Mouse (Mus musculus) large intestine, adult 2 months (tissue): Measurements from ENCODE around the gene Cbx5. TPM values are rescaled to one million over a fixed set of nuclear protein-coding genes. Genes with fewer than 3 reads are reported as not detected.
"Not testable (repeated sequence)": the region's sequence is repeated elsewhere in the genome, so short reads cannot be mapped to it uniquely, and the experiment has no call there.

Source experiments
- DNase-seq: peaks from one replicate; pipeline ENCODE4 v3.0.0-alpha.2; 2012; ENCODE audit warnings: low read depth, low spot score
- WGBS: fragments of 180-500 bp; shearing (Covaris S2); methylation state at CpG from one replicate; pipeline ENCODE4 v1.1.7; 2018; 5-methylcytosine and 5-hydroxymethylcytosine counted together
- polyA plus RNA-seq: library from polyadenylated mRNA; depleted of rRNA; stranded (reverse); fragments of >200 nt; gene quantifications from 2 replicates; pipeline ENCODE4 v1.2.3, GENCODE M21; 2012

Cbx5 gene
- polyA plus RNA-seq, 1 experiment, result 11.1 TPM

DNA sequence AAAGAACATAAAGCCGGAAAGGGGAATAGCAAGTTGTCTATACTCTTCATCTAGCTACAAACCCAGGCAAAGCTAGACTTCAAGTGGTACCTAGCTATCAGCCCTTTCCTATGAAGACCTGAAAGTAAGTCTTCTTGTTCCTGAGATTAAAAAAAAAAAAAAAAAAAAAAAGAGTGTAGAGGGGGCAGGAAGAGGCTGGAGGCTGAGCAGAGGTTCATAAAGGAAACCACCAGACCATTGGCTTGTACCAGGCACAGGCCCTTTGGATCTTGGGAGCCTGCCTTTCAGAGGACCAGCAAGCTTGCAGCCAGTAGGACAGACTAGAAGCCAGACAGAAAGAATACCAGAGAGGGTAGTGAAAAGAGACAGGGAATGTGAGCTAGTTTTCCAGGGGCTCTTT lies 13.7 kb upstream of the Cbx5 start:
- WGBS, result 91% methylated on average over 1 of the region's 1 CpGs
- no peak for DNase-seq

DNA sequence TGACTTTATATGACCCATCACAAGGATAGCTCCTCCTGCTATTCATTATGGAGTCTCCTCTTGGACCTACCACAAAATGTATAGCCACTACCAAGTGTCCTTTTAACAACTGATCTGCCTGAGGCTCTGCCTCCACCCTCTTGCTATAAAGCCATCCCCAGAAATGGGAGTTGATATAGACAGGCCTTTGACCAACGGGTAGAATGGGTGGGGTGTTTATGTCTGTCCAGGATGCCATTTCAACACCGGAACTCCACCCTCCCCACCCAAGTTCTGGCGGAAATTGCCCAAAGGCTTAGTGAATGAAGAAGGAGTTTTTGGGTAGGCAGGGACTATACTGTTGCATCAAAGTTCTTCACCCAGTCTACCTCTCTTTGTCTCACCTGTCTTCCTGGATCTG lies 13.0 kb upstream of the Cbx5 start:
- DNase-seq, result no peak
- 30% methylated on average over 3 of the region's 3 CpGs for WGBS

DNA sequence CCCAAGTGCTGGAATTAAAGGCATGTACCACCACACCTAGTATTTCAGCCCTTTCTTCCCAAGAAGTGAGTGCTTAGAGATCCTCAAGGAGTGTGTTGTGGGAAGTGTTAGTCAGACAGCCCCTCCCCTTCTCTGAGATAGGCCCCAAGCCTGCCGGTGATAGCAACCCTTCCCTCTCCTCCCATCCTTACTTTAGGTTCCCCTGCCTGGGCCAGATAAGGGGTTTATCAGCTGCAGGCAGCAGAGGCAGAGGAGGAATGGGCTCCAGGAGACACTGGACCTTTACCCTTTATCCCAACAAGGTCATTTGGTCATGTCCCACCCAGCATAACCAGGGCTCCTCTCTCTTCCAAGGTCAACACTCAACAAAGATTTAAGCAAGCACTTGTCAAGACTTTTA lies 12.0 kb upstream of the Cbx5 start:
- DNase-seq, result no peak
- WGBS, result 72% methylated on average over 1 of the region's 1 CpGs

DNA sequence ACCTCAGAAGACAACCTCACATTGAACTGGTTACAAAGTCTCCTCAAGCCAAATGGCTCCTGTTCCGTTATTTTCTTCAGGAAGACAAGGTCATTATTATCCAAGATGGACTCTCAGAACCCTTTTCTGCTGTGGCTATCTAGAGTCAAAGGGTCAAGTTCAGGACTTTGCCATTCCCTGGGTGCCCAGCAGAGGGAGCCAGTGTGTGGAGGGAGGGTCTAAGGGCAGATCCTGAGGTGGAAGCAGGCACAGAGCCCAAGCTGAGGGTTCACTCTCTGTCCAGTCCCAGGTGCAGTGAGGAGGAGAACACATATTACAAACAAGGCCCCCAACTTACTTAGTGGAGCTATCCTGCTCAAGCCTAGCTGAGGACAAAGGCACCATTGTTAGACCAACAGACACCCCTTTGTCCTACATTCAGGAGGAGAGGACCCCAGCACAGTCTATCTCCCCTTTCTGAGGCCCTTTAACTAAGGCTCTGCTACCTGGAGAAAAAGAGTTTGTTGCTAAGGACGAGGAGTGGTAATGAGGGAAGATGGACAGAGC lies 10.7 kb upstream of the Cbx5 start:
- WGBS, result 30% methylated on average over 2 of the region's 2 CpGs
- DNase-seq, result no peak

DNA sequence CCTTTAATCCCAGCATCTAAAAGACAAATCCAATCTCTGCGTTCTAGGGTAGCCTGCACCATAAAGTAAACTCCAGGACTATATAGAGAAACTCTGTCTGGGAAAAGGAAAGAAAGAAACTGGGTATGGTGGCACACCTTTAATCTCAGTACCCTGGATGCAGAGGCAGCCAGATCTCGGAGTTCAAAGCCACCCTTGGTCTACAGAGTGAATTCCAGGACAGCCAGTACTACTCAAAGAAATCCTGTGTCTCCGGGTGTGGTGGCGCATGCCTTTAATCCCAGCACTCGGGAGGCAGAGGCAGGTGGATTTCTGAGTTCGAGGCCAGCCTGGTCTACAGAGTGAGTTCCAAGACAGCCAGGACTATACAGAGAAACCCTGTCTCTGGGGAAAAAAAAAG lies 9.9 kb upstream of the Cbx5 start:
- WGBS, result 80% methylated on average over 6 of the region's 6 CpGs
- not testable (repeated sequence) for DNase-seq

DNA sequence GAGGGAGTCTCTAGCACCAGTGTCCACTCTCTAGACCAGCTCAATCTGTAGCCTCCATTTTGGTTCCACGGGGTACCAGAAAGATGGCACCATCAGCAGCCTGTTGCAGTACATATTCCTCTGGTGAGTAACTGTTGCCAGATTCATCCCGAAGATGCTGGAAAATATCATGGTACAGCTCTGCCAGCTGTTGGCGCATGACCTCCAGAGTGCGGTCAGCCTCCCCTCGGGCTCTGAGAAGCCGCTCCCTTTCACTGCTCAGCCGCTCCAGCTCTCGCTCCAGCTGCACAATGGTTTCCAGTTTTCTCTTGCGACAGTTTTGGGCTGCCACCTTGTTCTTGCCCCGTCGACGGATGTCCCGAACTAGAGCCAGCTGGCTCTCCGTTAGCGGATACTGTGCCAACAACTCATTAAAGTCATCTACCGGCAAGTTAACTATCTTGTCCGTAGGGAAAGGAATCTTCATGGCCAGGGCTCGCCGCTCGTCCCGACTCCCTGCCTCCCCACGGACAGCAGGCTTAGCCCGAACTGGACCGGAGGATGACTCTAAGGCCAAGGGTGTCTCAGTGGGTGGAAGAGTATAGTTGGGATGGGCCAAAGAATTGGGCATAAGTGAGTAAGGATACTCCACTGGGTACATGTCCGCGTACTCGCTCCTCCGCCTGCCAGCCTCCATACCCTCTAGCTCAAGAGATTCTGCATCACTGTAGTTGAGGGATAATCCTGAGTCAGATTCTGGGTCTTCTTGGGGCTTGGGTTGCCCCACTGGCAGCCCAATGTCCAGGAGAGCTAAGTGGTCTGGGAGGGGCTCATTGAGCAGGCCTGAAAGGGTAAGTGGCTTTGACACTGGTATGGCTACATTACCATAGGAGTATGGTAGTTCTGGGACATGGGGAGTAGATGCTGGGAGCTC lies 9.0 kb upstream of the Cbx5 start:
- WGBS, result 76% methylated on average over 28 of the region's 28 CpGs
- DNase-seq, result no peak

DNA sequence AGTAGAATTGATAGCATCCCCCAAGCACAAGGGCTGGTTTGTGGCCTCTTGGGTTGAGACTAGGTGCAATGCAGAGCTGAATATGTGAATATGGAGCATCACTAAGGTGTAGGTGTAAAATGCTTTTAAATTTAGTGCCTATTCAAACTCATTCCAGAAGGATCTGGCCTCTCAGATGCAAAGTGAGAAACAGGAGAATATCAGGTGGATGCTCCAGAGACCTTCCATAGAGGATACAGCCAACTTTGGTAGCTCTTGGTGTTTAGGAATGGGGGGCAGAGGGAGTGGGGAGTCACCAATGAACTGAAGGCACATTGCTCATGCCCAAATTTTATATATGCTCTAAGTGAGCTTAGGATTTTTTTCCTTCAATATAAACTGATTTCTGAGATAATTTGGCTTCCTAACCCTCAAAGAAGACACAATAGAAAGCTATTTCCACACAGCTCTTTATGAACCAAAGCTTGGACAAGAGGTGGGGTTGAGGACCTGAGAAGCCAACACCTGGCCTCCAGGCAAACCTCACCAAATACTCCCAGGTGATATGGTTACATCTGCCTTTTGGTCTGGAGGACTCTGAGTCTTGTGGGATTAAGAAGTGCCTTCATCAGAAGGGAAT lies 8.3 kb upstream of the Cbx5 start:
- no peak for DNase-seq

DNA sequence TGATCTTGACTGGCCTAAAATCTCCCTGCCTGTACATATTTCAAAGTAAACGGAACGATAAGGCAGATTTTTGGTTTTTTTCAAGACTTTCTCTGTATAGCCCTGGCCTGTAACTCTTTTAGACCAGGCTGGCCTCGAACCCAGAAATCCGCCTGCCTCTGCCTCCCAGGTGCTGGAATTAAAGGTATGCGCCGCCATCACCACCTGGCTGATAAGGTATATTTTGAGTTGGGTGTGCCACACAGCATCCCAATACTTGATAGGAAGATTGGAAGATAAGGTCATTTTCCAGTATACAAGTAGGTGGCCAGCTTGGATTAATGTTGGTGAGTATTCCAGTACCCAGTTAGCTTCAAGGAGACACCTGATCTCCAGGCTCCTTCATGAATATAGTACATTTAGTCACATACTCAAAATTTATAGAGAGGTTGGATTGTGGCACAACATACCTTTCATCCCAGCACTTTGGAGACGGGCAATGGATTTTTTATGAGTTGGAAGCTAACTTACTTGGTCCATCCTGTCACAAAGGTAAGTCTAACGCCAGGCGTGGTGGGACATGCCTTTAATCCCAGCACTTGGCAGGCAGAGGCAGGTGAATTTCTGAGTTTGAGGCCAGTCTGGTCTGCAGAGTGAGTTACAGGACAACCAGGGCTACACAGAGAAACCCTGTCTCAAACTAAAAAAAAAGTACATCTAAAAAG lies 7.6 kb upstream of the Cbx5 start:
- 86% methylated on average over 9 of the region's 9 CpGs for WGBS
- DNase-seq, result no peak

DNA sequence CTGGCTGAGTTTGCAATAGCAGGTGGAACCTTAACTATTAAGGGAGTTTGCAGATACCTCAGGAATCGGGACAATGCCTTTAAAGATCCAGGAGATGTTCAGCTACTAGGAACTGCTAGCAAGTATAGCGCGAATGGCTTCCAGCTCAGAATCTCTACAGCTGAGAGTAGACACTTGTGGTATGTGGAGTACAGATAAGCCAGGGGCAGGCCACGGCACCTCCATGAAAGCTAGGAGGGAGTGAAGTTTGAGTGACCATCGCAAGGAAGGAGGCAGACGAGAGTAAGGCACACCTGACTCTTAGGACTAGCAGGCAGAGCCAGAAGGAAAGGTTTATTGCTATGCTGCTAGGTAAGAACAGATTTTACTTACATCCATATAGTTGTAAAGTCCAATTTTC lies 6.0 kb upstream of the Cbx5 start:
- DNase-seq, result no peak
- WGBS, result 60% methylated on average over 6 of the region's 6 CpGs

DNA sequence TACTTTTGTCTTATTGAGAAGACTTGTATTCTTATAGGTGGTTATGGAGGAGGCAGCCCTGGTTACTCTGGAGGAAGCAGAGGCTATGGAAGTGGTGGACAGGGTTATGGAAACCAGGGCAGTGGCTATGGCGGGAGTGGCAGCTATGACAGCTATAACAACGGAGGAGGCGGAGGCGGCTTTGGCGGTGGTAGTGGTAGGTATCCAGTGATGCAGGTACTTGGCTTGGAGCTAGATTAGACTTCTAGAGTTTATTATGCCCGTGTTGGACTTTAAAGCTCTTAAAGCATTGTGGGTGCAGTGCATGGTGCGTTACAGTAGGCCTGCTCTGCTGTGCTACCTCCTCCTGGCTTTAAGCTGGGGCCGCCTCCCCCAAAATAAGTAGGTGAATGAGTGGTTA lies 3.3 kb upstream of the Cbx5 start:
- 27% methylated on average over 8 of the region's 8 CpGs for WGBS

DNA sequence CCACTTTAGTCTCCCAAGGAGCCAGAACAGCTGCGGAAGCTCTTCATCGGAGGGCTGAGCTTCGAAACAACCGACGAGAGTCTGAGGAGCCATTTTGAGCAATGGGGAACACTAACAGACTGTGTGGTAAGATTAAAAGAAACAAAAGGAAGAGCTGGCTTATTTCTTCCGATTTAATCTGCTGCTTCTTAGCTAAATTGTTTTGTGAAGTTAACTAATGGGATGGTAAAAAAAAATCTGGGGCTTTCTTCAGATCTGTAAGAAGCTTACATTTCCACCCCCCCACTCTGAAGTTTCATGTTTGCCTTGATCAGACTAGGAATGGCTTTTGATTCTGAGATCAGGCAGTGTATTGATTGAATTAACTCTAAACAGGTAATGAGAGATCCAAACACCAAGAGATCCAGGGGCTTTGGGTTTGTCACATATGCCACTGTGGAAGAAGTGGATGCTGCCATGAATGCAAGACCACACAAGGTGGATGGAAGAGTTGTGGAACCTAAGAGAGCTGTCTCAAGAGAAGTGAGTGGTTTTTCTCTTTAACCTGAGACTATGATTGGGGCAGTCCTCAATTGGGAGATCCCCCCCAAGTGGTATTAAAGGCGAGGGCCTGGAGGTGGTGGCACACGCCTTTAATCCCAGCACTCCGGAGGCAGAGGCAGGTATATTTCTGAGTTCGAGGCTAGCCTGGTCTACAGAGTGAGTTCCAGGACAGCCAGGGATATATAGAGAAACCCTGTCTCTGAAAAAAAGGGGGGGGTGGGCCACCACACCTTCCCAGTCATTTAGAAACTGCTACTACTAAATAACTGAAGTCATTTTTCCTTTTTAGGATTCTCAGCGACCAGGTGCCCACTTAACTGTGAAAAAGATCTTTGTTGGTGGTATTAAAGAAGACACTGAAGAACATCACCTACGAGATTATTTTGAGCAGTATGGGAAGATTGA lies 1.7 kb upstream of the Cbx5 start:
- WGBS, result 4% methylated on average over 12 of the region's 12 CpGs

More for the DNA sequence above, 3.3 kb upstream of the Cbx5 start:
- DNase-seq, result no peak

DNA sequence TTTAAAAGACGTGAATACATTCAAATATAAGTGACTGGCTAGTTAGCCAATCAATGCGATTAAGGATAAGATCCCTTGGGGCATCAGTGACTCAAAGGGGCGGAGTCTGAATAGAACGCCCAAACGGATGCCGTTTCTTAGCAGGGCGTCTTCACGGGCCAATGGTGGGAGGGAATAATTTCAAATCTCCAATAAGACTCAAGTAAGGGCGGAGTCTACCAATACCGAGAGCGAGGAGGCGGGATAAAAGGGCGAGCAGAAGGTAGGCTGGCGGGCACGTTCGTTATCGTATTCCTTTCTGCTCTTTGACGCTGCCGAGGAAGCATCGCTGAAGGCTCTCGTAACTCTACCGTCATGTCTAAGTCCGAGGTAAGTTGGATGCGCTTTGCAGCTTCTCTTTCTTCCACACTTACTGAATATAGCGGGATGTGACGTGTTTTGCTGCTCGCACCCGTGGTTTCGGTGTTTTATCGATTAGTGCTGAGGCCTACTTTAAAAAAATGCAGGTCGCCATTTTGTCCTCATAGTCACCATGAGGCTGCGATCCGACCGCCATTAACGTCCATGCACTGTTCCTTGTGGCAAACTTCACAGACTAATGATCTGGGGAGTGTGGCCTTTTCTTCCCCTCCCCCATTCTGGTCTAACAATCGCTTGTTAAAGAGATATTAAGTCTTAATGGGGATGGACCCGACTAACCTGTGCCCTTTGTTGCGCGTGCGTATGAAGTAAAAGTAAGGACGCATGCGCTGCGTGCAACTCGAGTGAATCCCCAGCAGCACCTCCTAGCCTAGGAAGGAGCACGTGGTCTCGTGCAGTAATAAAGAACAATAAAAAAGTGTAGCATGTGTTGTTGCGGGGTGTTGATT lies 778 bp upstream of the Cbx5 start, which contains the start of gene Hnrnpa1:
Gene Hnrnpa1 (plus strand): TSS at position 273 of the 869 bp plus-strand sequence.
- peak; percentile 96 for DNase-seq
- under 1% methylated on average over 47 of the region's 47 CpGs for WGBS

More for the DNA sequence above, 1.7 kb upstream of the Cbx5 start:
- not testable (repeated sequence) for DNase-seq

DNA sequence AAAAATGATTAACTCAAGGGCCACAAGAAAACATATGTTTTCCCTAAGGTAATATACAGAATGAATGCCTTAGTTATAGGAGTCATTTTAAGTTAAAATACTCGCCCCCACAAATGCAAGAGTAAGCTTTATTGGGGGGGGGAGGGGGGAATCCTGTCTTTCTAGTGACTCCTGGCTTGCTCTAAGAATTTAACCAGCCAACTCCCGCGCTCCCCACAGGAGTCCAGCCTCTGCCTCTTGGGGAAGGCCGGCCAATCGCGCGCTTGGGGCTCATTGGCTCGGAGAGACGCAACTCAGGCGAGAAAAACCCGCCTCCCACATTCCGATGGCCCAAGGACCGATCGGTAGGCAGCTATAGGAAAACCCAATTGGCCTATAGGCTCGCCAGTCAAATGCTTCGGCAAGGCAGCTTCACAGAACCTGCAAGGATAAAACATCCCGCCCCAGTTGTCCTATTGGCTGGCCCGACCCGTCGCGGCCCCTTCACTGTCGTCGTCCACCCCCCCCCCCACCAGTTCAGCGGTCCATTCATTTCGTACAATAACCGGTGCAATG lies 409 bp downstream of the Cbx5 start:
- under 1% methylated on average over 26 of the region's 26 CpGs for WGBS
- DNase-seq, result peak; percentile 97

DNA sequence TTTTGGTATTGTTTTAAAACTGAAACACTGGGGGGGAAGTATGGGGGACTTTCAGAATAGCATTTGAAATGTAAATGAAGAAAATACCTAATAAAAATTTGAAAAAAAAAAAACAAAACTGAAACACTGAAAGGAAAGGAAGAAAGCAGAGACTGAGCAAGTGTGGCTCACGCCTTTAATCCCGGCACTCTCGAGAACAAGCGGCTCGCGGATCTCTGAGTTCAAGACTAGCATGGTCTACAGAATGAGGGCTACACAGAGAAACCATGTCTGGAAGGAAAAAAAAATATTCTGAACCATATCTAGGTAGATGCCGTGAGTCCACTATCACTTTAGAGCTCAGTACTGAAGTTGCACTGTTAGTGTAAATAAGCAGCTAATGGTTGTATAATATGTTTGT lies 2.3 kb downstream of the Cbx5 start:
- DNase-seq, result no peak
- 86% methylated on average over 7 of the region's 7 CpGs for WGBS

DNA sequence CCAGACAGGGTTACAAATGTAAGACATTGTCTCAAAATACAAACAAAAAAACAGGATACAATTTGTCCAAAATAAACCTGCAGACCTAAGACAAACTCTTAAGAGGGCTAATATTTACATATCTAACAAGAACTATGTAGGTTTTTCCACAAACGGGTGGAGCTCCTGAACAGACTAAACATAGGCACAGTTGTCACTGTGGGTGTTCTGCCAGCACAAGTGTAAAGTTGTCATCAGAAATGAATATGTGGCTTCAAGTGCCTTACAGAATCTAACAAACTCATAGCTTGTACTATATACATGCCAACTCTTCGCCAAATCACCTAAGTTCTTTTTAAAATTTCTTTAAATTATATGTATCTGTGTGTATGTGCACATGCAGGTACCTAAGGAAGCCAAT lies 6.5 kb downstream of the Cbx5 start:
- WGBS, result 50% methylated on average over 2 of the region's 2 CpGs
- no peak for DNase-seq

DNA sequence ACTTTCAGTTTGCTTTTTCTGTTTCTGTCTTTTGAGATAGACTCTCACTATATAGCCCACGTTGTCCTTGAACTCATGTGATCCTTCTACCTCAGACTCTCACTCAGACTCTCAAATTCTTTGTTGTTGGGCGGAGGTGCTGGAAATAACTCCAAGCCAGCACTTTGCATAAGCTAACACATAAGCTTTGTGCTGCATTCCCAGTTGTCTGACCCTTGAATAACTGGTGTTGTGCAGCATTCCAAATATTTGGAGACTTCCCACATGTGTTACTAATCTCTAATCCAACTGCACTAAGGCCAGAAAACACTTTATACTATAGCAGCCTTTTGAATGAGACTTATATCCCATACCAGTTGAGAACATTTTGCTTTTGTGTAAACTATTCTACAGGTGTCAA lies 10.7 kb downstream of the Cbx5 start:
- 54% methylated on average over 2 of the region's 2 CpGs for WGBS
- DNase-seq, result no peak

DNA sequence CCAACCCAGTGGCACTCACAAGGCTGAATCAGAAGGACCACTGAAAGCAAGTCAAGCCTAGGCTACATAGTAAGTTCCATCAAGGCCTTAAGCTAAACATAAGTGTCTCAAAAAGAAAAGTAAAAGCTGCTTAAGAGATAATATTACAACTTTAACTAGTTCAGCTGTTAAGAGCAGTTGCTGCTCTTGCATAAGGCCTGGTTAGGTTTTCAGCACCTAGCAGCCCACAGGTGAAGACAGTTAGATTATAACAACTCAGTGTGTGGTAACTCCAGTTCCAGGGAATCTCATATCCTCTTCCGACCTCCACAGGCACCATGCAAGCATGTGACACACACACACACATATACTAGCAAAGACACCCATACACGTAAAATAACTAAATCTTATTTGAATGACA lies 12.0 kb downstream of the Cbx5 start:
- whole genome bisulfite sequencing, result 74% methylated on average over 2 of the region's 2 CpGs
- no peak for DNase-seq

DNA sequence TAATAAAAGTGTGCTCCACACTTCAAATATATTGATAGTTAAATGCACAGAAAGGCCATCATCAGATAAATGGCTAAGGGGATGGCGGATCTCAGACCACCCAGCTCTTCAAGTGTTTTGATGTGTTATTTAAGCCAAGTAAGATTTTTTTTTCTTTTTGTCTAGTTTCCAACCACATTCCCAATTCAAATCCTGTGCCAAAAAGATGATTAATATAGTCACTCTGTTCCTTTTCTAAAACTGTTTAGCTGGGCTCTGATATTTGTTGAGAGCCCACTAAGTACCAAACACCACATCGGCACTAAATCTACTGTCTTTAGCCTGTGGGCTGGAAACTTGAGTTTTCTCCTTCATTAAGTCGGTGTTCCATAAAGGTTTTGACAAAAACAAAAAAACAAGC lies 12.6 kb downstream of the Cbx5 start:
- DNase-seq, result no peak
- WGBS, result 80% methylated on average over 3 of the region's 3 CpGs
